Mouse (Mus musculus) kidney, adult 2 months (tissue): Measurements from ENCODE around the gene Utf1. TPM values are rescaled to one million over a fixed set of nuclear protein-coding genes. Genes with fewer than 3 reads are reported as not detected.
A peak's percentile ranks its signal among the peaks of the same experiment; 100 is the strongest.

Experiments used
- DNase-seq: peaks from one replicate; pipeline ENCODE4 v3.0.0; 2021
- H3K27ac ChIP-seq: fragments of 200-500 bp; 2 replicates; pipeline ENCODE4 v1.5.1; 2012; ENCODE audit warnings: low read depth, low read length, control low read depth, inconsistent platforms; ENCODE audit not compliant: insufficient read depth
- H3K27me3 ChIP-seq: fragments of 200-500 bp; replicated peaks from 2 replicates; pipeline ENCODE4 v1.6.1; 2012; ENCODE audit warnings: mild to moderate bottlenecking, moderate library complexity, low read length, inconsistent platforms; ENCODE audit not compliant: control insufficient read depth, insufficient read depth
- H3K36me3 ChIP-seq: fragments of 200-500 bp; 2 replicates; pipeline ENCODE4 v1.6.1; 2012; ENCODE audit warnings: mild to moderate bottlenecking, moderate library complexity, low read length, inconsistent platforms; ENCODE audit not compliant: control insufficient read depth, insufficient read depth
- H3K4me1 ChIP-seq: fragments of 200-500 bp; 2 replicates; pipeline ENCODE4 v1.6.1; 2011; ENCODE audit warnings: low read length; ENCODE audit not compliant: control insufficient read depth, insufficient read depth
- H3K4me3 ChIP-seq: fragments of 200-500 bp; 2 replicates; pipeline ENCODE4 v1.5.1; 2011; ENCODE audit warnings: mild to moderate bottlenecking, low read depth, low read length, control low read depth; ENCODE audit not compliant: insufficient read depth
- CTCF ChIP-seq: fragments of 200-500 bp; conservative IDR thresholded peaks from 2 replicates; pipeline ENCODE4 v1.5.1; 2011; ENCODE audit warnings: low read depth, mild to moderate bottlenecking, control low read depth, low read length, moderate library complexity, mixed read lengths; ENCODE audit not compliant: insufficient read depth, insufficient read length
- POLR2A ChIP-seq: fragments of 200-500 bp; IDR thresholded peaks from one replicate; pipeline ENCODE4 v1.6.1; 2011; ENCODE audit warnings: low read depth, low read length, control low read depth
- WGBS: fragments of 180-500 bp; shearing (Covaris S2); methylation state at CpG from one replicate; pipeline ENCODE4 v1.1.7; 2018; 5-methylcytosine and 5-hydroxymethylcytosine counted together
- polyA plus RNA-seq: library from polyadenylated mRNA; depleted of rRNA; stranded (reverse); fragments of >200 nt; gene quantifications from 2 replicates; pipeline ENCODE4 v1.2.3, GENCODE M21; 2012

The Utf1 gene
- polyA plus RNA-seq, 1 experiment: 0.13 TPM

DNA sequence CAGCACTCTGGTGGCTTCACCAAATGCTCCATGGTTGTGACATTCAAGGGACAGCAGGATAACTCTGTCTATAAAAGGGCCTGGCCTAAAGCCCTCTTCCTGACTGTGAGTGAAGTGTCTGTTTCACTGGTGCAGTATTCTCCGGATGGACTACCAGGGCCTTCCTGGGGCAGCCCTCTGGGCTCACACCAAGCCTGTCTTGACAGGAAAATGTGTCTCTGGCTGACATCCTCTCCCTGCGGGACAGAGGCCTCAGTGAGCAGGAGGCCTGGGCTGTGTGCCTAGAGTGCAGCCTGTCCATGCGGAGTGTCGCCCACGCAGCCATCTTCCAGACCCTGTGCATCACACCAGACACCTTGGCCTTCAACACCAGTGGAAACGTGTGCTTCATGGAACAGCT lies 42.7 kb upstream of the Utf1 start:
- 73% methylated on average over 6 of the region's 6 CpGs for WGBS
- no peaks in the 10 kb centered on the region for H3K36me3 ChIP-seq
- no peaks in the 10 kb centered on the region for H3K27me3 ChIP-seq
- H3K4me3 ChIP-seq: no peak overlapping the region
- H3K4me1 ChIP-seq: no peaks in the 10 kb centered on the region
- DNase-seq: no peak
- no peak overlapping the region for H3K27ac ChIP-seq
- TF ChIP-seq CTCF (no peak), POLR2A (no peak)

DNA sequence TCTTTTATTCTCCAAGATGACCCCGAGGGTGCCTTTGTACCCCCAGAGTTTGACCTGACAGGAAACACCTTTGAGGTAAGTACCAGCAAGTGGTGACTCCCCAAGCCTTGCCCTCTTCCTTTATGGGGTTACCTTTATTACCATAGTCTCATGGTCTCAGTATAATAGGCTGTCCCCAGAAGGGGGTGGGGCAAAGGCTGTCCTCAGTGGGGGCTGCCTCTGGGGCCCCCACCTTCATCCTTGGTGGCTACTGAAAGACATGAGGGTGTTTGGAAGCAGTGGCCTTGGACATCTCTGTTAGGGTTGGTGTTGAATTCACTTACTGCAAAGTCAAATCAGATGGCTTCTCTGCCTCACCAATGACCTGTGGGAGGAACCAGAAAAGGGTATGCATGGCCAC lies 41.6 kb upstream of the Utf1 start:
- 29% methylated on average over 1 of the region's 1 CpGs for WGBS
- H3K27ac ChIP-seq: no peak overlapping the region
- H3K36me3 ChIP-seq: no peaks in the 10 kb centered on the region
- no peak for DNase-seq
- H3K4me1 ChIP-seq: no peaks in the 10 kb centered on the region
- no peak overlapping the region for H3K4me3 ChIP-seq
- TF ChIP-seq POLR2A: no peak
- no peak for TF ChIP-seq CTCF
- no peaks in the 10 kb centered on the region for H3K27me3 ChIP-seq

DNA sequence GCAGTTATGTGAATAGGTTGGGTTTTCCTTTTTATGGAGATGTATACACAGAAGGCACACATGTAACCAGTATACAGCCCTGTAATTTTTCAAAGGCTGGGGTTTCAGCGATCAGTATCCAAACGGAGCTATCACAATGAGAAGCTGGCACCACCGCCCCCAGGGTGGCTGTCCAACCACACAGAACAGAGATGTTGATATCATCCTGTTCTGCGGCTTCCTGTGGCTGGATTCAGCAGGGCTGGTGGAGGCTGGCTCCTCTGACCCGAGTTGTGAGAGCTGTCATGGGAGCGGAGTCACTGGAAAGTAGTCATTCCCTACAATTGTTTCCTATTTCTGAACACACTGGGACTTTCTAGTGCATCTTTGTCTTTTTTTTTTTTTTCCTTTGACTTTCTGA lies 38.3 kb upstream of the Utf1 start:
- WGBS: 25% methylated on average over 6 of the region's 6 CpGs
- TF ChIP-seq POLR2A: no peak
- no peak for TF ChIP-seq CTCF
- DNase-seq: no peak
- H3K4me1 ChIP-seq: no peaks in the 10 kb centered on the region
- no peaks in the 10 kb centered on the region for H3K36me3 ChIP-seq
- H3K4me3 ChIP-seq: no peak overlapping the region
- no peaks in the 10 kb centered on the region for H3K27me3 ChIP-seq
- H3K27ac ChIP-seq: no peak overlapping the region

DNA sequence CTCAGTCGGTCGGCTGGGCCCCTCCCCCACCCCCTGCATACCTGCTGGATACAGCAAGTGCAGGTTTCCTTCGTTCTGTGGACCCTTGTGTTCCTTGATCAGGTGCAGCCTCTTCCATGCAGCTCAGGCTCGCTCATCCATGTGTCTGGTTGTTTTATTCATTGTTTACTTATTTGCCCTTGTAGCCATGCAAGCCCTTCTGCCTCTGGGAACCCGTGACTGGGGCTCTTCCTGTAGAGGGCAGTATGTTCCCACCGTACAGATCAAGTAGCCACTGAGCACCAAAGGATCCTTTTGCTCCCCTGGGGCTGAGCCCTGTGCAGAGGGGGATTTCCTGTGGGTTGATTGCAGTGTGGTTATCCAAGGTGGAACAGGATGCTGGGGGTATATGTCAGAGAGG lies 37.9 kb upstream of the Utf1 start:
- Histone ChIP-seq H3K27ac (no peak overlapping the region), H3K4me1 (no peaks in the 10 kb centered on the region), H3K4me3 (no peak overlapping the region), H3K36me3 (no peaks in the 10 kb centered on the region), H3K27me3 (no peaks in the 10 kb centered on the region)
- TF ChIP-seq POLR2A (no peak), CTCF (peak; percentile 54; the same call in 1 of the 2 replicates)
- peak; percentile 30 for DNase-seq
- 4% methylated on average over 6 of the region's 6 CpGs for WGBS

GRCm38 (mm10) chr7:139908176-139908575 lies 35.4 kb upstream of the Utf1 start:
- H3K27me3 ChIP-seq: no peaks in the 10 kb centered on the region
- H3K27ac ChIP-seq: no peak overlapping the region
- DNase-seq: no peak
- TF ChIP-seq CTCF (no peak), POLR2A (no peak)
- WGBS: 79% methylated on average over 5 of the region's 5 CpGs
- no peak overlapping the region for H3K4me3 ChIP-seq
- no peaks in the 10 kb centered on the region for H3K4me1 ChIP-seq
- H3K36me3 ChIP-seq: no peaks in the 10 kb centered on the region

DNA sequence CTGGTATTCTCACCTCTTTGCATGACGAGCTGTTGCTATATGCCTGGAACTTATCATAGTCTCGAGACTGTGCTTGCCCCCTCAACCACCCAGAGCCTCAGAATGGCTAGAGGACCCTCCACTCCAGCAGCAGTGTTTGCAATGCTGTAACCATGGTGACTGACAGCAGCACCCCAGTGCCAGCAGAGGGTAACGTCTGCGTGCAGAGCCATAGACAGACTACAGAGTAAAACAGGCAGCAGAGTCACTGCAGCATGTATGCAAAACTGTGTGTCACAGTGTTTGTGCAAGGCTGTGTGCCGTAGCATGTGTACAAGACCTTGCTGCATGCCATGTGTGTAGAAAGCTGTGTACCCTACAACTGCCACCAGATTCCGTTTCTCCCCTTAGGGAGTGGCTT lies 34.1 kb upstream of the Utf1 start:
- Histone ChIP-seq H3K4me1 (no peaks in the 10 kb centered on the region), H3K27ac (no peak overlapping the region), H3K36me3 (no peaks in the 10 kb centered on the region), H3K27me3 (no peaks in the 10 kb centered on the region), H3K4me3 (no peak overlapping the region)
- no peak for TF ChIP-seq CTCF
- TF ChIP-seq POLR2A: no peak
- 76% methylated on average over 6 of the region's 6 CpGs for WGBS
- no peak for DNase-seq

GRCm38 (mm10) chr7:139910204-139910835 lies 33.3 kb upstream of the Utf1 start:
- H3K27ac ChIP-seq: no peak overlapping the region
- H3K27me3 ChIP-seq: no peaks in the 10 kb centered on the region
- H3K4me1 ChIP-seq: no peaks in the 10 kb centered on the region
- DNase-seq: no peak
- TF ChIP-seq CTCF (no peak), POLR2A (no peak)
- H3K36me3 ChIP-seq: no peaks in the 10 kb centered on the region
- H3K4me3 ChIP-seq: no peak overlapping the region
- WGBS: 62% methylated on average over 11 of the region's 11 CpGs
